Mouse (Mus musculus) WW6 (cell line): ENCODE measurements around the gene Tshz3.

Source experiments
- DNase-seq: peaks from one replicate; pipeline ENCODE4 v3.0.0-alpha.2; 2013; ENCODE audit warnings: low read depth, low spot score

The Tshz3 gene

GRCm38 (mm10) chr7:36697856-36698588 lies at the start of gene Tshz3:
Gene Tshz3, plus strand, starts transcription at chr7:36698118.
- DNase-seq, result no peak

DNA sequence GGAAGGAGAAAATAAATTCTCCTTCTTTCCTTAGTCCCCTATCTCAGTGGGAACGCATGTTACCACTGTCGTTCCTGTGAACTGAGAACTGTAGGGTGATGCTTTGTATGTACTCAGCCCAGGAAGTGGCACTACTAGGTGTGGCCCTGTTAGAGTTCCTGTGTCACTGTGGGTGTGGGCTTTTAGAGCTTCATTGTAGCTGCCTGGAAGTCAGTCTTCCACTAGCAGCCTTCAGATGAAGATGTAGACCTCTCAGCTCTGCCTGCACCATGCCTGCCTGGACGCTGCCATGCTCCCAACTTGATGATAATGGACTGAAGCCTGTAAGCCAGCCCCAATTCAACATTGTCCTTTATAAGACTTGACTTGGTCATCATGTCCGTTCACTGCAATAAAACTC lies 42.0 kb upstream of the Tshz3 start:
- no peak for DNase-seq

DNA sequence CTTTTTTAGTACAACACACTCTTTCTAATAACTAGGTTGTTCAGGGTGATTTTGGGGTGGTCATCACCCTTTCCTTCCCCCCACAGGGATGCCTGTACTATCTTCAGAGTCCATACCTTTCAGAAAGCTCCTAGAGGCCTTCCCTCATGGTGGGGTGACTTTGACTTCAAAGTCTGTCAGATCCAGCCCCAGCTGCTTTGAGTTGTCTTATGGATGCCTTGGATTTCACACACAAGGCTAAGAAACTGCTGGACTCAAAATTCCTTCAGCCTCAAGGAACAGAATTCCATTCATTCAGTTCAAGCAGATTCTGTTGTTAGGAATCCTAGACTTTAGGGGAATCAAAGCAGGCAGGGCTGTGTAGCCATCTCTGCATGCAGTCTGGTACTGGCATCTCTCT lies 41.5 kb upstream of the Tshz3 start:
- DNase-seq, result no peak

GRCm38 (mm10) chr7:36658331-36658730 lies 39.6 kb upstream of the Tshz3 start:
- DNase-seq, result no peak

- DNase-seq, result no peak
Measured at GRCm38 (mm10) chr7:36659265-36659664, 38.7 kb upstream of the Tshz3 start.

GRCm38 (mm10) chr7:36660654-36661053 lies 37.3 kb upstream of the Tshz3 start:
- DNase-seq, result no peak

DNA sequence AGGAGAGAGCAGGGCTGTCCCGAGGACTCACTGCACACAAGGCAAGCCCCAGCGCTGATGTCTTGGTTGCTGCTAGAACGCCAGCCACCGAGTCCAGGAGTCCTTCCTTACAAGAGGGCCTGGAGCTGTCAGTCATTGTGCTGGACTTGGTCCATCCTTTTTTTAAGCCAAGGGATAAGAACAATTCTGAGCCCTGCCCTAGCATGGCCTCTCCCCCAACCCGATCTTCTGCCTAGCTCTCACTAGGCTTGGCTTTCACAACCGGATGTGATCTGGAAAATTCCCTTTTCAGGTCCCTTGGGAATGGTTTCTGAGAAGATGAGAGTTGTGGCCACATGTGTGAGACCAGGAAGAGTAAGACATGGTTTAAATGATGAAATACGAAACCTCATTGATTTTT lies 34.5 kb upstream of the Tshz3 start:
- DNase-seq, result no peak

DNA sequence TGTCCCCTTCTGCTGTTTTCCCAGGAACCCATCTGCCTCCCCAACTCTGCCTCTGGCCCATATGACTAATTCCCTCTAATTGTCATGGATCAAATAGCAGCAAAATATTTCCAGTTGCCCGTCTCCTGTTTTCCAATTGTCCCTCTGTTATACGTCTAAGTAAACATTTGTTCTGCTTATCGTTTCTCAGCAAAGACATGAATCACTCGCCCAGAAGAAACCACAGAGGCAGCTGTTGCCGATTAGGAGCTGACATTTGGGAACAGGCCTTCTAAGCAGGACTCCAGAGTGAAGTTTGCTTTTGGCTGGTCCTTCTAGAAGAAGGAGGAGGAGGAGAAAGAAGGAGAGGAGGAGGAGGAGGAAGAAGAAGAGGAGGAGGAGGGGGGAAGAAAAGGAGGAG lies 30.2 kb upstream of the Tshz3 start:
- DNase-seq, result no peak

DNA sequence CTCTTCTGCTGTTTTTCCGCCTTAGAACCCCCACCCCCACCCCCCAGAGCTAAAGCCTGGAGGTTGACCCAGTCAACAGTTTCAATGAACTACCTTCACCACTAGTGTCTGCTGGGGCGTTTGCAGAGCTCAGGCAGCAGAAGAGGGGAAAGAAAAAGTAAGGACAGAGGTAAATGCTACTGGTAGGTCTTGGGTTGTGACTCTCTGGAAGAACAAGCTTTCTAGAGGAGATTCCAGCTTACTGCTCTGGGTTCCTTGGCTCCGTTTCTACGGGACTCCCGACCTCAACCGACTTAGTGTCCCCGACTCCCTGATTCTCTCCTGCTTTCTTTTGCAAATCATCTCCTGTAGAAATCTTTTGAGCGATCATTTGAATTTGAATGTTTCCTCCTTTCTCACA lies 19.9 kb upstream of the Tshz3 start:
- DNase-seq, result no peak

DNA sequence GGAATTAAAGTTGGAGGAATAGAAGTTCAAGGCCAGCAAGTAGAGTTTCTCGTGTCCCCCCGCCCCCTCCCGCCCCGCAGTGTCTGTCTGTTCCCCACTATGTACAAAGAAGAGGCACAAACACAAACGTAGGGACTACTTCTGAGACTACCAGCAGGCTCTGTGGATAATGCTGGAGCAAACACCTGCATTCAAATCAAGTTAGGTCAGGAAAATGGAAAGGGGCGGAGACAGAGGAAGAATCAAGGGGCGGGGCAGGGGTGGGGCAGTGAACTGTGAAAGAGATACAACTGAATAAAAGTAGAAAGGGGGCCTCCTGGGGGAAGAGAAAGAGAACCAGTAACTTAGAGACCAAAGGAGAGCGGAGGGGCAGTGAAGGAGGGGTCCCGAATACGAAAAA lies 19.4 kb upstream of the Tshz3 start:
- DNase-seq, result no peak

DNA sequence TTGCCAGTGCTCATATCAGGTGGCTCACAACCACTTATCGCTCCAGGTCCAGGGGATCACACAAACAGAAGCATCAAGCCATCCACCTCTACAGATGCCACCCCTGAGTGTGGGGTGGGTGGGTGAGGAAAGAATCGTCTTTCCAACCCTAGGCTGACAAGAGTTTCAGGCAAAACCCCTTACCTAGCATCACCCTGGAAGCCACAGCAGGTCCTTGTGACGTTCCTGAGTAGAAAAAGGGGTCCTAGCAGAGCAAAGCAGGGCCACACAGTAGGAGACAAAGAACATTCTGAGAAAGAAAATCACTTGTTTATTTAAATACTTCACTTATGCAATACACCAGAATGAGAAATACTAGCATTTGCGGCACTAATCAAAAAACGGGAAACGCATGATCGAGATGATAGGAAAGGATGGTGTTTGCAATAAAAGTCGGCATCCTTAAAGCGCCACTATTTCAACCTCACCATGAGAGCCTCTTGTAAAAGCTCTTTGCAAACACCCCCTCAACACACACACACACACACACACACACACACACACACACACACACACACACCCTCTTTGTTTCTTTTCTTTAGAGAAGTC lies 18.8 kb upstream of the Tshz3 start:
- DNase-seq, result no peak

- no peak for DNase-seq
Measured at GRCm38 (mm10) chr7:36679866-36680458, 18.0 kb upstream of the Tshz3 start.

DNA sequence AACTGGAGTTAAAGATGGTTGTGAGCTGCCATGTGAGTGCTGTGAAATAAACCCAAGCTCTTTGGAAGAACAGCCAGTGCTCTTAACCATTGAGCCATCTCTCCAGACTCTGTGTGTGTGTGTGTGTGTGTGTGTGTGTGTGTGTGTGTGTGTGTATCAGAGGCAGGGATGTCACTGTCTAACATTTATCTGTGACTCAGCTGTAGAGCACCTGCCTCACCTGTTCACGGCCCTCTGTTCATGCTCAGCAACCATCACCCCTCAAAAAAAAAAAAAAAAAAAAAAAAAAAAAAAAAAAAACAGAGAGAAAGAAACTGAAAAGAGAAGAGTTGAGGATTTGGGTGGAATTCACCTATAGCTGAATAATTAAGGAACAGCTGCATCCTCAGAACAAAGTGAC lies 10.4 kb upstream of the Tshz3 start:
- DNase-seq, result no peak

GRCm38 (mm10) chr7:36689049-36689793 lies 8.7 kb upstream of the Tshz3 start:
- DNase-seq, result no peak

DNA sequence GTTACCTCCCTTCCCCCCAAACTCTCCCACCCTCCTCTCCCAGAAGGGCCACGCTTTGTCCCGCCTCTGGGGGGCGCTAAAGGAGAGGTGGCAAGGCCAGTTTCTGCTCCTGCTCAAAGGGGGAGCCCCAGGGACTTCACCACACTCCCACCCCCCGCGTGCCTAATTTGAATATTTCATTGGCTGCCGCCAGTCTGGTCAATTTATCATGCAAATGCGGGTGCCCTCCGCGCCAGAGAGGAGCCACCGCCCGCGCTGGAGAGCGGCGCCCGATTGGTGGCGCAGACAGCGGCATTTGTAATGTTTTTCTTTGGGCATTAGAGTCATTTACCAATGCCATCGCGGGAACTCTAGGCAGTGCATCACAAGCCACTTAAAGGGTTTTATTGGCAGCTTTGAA lies 7.4 kb upstream of the Tshz3 start:
- no peak for DNase-seq

- no peak for DNase-seq
Measured at GRCm38 (mm10) chr7:36691617-36692016, 6.3 kb upstream of the Tshz3 start.

DNA sequence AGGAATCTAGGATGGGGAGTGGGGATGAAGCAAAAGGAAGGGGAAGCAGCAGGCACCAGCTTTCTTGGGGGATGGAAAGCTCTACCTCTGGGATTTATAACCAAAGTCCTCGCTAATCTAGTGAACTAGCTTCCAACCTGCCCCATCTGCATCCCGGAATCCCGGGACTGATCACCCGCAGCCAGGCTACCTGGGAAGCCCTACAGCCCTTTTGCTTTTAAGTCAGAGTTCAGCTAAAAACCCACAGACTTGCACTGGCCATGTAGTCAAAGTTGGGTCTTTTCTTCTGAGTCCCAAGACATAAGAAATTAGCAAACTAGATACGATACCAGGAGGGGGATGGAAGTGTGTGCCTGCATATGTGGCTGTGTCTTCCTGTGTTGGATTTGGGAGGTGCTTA lies 5.5 kb upstream of the Tshz3 start:
- no peak for DNase-seq

GRCm38 (mm10) chr7:36693081-36693480 lies 4.8 kb upstream of the Tshz3 start:
- DNase-seq, result no peak

DNA sequence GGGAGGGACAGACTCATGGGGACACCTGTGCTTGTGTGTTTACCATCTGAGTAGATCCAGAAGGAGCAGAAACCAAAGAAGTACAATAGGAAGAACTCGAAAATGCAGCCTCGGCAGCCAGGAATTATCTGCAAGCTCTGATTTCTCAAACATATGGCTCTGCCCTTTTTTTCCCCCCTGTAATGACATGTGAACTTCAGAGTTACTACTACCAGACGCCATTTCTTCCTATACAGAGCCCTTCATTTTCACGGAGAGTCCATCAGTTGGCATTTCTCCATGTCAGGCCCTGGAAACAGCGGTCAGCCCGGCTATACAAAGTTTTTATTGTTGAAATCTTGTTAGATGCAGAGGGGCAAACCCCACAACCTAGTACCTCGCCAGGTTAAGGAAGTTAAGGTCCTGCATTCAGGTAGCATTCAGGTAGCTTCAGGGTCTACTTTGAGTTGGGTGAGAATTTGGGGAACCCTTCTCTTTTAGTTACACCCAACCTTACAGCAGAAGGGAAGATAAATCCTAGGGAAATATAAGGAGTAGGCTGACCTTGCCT lies 3.2 kb upstream of the Tshz3 start:
- DNase-seq, result no peak

GRCm38 (mm10) chr7:36695276-36695675 lies 2.6 kb upstream of the Tshz3 start:
- DNase-seq, result no peak

DNA sequence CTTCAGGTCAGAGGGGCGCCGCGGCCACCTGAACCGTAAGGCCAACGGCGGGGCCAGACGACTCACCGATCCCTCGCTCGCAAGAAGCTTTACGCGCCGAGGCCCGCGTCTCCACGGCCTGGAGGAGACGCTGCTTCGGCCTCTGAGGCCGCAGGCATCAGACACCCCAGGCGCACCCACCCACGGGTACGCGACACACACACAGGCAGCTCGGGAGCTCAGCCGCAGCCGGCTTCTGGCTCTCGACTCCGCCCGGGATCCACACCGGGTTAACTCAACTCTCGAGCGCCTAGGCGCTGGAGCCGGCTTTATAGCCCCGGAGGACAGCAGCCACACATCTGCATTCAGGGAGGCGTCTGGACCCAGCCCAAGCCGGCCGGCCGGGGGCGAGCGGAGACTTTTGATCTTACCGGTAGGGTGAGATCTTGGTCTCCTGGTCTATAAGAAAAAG lies 2.1 kb upstream of the Tshz3 start:
- no peak for DNase-seq
